Mouse (Mus musculus): ENCODE data around the gene Nsun7.
"Not testable (repeated sequence)": the region's sequence is repeated elsewhere in the genome, so short reads cannot be mapped to it uniquely, and the experiment has no call there.

The Nsun7 gene

GRCm38 (mm10) chr5:66259756-66260448, at the start of gene Nsun7:
Gene Nsun7, plus strand, starts transcription at chr5:66259897.
- peak; percentile 80 for DNase-seq (ENCODE audit: extremely low spot score)

- no peak for DNase-seq (ENCODE audit: extremely low spot score)
Observed at GRCm38 (mm10) chr5:66214395-66214935, 45.2 kb upstream of the Nsun7 start.

- DNase-seq (ENCODE audit: extremely low spot score): no peak
Observed at GRCm38 (mm10) chr5:66215569-66216277, 44.0 kb upstream of the Nsun7 start.

GRCm38 (mm10) chr5:66219692-66220091, 40.0 kb upstream of the Nsun7 start:
- DNase-seq (ENCODE audit: extremely low spot score): no peak

- no peak for DNase-seq (ENCODE audit: extremely low spot score)
Observed at GRCm38 (mm10) chr5:66220620-66221019, 39.1 kb upstream of the Nsun7 start.

GRCm38 (mm10) chr5:66222916-66223315, 36.8 kb upstream of the Nsun7 start:
- no peak for DNase-seq (ENCODE audit: extremely low spot score)

GRCm38 (mm10) chr5:66226526-66226925, 33.2 kb upstream of the Nsun7 start:
- no peak for DNase-seq (ENCODE audit: extremely low spot score)

GRCm38 (mm10) chr5:66231660-66232269, 27.9 kb upstream of the Nsun7 start:
- DNase-seq (ENCODE audit: extremely low spot score): no peak

GRCm38 (mm10) chr5:66232456-66232855, 27.2 kb upstream of the Nsun7 start:
- DNase-seq (ENCODE audit: extremely low spot score): no peak

- no peak for DNase-seq (ENCODE audit: extremely low spot score)
Observed at GRCm38 (mm10) chr5:66241894-66242293, 17.8 kb upstream of the Nsun7 start.

- DNase-seq (ENCODE audit: extremely low spot score): no peak
Observed at GRCm38 (mm10) chr5:66243467-66243866, 16.2 kb upstream of the Nsun7 start.

- DNase-seq (ENCODE audit: extremely low spot score): no peak
Observed at GRCm38 (mm10) chr5:66244043-66244660, 15.5 kb upstream of the Nsun7 start.

- DNase-seq (ENCODE audit: extremely low spot score): no peak
Observed at GRCm38 (mm10) chr5:66245958-66246497, 13.7 kb upstream of the Nsun7 start.

- no peak for DNase-seq (ENCODE audit: extremely low spot score)
Observed at GRCm38 (mm10) chr5:66253219-66253618, 6.5 kb upstream of the Nsun7 start.

- DNase-seq (ENCODE audit: extremely low spot score): no peak
Observed at GRCm38 (mm10) chr5:66255044-66255443, 4.7 kb upstream of the Nsun7 start.

- DNase-seq (ENCODE audit: extremely low spot score): no peak
Observed at GRCm38 (mm10) chr5:66259000-66259399, 697 bp upstream of the Nsun7 start.

- not testable (repeated sequence) for DNase-seq (ENCODE audit: extremely low spot score)
Observed at GRCm38 (mm10) chr5:66259431-66259755, 304 bp upstream of the Nsun7 start.

- no peak for DNase-seq (ENCODE audit: extremely low spot score)
Observed at GRCm38 (mm10) chr5:66262475-66262874, 2.8 kb downstream of the Nsun7 start.

- DNase-seq (ENCODE audit: extremely low spot score): peak; percentile 35
Observed at GRCm38 (mm10) chr5:66263398-66263797, 3.7 kb downstream of the Nsun7 start.

GRCm38 (mm10) chr5:66269616-66270015, 9.9 kb downstream of the Nsun7 start:
- no peak for DNase-seq (ENCODE audit: extremely low spot score)

- DNase-seq (ENCODE audit: extremely low spot score): no peak
Observed at GRCm38 (mm10) chr5:66271141-66271540, 11.4 kb downstream of the Nsun7 start.

- no peak for DNase-seq (ENCODE audit: extremely low spot score)
Observed at GRCm38 (mm10) chr5:66274417-66274816, 14.7 kb downstream of the Nsun7 start.

All from embryo, embryonic 9.5 days (tissue).